Mouse (Mus musculus): Measurements from ENCODE around the gene Tmem107.

Tmem107 gene

DNA sequence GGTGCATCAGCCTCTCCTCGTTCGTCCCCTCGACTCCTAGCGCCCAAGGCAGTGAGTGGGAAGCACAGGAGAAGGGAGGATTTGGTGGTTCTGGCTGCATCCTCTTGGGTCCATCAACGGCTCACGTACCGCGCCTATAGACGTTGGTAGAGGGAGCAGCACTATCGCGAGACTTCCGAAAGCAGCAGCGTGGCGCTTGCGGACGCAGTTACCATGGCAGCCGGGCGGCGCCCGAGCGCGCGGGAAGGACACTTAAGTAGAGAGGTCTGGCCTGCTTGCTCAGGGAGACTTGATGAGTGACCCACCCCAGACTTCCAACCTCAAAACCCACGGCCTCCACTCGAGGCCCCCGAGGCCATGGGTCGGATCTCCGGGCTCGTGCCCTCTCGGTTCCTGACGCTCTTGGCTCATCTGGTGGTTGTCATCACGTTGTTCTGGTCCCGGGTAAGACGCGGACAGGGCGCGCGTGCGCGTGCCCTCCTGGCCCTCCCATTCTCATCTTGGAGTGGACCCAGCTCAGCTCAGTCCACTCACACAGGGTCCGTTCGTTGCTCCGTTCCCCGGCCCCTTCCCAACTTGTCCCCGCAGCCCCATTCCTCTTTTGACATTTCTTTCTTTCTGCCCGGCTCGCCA is at the start of gene Tmem107:
Gene Tmem107 (plus strand): TSS at position 217 of the 633 bp plus-strand sequence.
- DNase-seq = peak; percentile 97

DNA sequence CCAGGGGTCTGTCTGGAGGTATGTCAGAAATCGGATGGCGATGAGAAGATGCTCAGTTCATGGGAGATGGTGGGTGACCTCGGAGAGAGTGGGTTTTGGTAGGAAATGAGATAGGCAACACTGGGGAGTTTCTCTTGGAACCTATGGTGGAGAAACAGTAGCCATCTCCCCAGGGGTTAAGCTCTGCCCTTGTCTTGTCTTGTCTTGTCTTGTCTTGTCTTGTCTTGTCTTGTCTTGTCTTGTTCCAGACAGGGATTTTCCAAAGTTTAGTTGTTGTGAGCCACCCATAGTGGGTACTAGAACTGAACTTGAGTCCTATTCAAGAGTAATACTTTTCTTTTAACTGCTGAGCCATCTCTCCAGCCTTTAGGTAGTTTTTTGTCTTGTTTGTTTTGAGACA is 44.0 kb upstream of the Tmem107 start:
- DNase-seq = no peak

DNA sequence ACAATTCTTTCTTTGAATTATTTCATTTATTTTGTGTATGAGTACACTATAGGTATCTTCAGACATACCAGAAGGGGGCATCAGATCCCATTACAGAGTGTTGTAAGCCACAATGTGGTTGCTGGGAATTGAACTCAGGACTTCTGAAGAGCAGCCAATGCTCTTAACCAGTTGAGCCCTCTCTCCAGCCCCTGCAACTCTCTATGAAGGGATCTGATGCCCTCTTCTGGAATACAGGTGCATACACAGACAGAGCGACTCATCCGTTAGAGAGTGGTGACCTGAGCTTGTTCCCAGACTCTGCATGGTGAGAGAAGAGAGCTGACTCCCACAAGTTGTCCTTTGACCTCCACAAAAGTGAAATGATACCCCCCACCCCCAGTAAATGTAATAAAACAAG is 41.8 kb upstream of the Tmem107 start:
- no peak for DNase-seq

DNA sequence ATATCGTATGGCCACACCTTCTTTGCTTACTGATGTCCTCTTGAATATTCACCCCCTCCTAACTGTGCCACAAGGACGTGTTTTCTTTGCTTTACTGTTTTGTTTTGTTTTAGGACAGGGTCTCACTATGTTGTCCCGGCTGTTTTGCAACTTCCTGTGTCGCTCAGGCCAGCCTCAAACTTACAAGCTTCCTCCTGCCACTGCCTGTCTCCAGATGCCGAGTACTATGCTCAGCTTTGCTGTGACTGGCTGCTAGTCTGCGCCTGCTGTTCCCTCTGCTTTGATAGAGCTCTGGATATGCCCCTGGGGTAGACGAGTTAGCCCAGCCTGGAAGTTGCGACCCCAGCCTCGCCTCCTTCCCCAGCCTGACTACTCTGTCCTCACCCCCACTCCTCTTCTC is 37.1 kb upstream of the Tmem107 start:
- no peak for DNase-seq

DNA sequence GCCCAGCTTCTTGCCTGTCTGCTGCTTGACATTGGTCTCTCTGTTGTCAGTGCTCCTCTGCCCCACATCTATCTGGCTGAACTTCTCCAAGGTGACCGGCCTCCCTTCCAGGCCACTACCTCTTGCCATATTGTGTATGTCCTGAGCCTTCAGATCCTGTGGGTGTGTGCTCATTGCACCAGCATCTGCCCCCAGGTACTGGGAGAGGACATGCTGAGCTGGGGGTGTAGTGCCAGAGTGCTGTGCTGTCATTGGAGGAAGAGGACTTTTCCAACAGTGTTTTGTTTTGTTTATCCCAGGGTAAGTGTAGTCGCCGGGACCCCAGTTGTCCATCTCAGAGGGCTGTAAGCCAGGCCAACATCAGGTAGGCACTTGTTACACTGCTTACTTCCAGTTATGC is 36.0 kb upstream of the Tmem107 start:
- no peak for DNase-seq

DNA sequence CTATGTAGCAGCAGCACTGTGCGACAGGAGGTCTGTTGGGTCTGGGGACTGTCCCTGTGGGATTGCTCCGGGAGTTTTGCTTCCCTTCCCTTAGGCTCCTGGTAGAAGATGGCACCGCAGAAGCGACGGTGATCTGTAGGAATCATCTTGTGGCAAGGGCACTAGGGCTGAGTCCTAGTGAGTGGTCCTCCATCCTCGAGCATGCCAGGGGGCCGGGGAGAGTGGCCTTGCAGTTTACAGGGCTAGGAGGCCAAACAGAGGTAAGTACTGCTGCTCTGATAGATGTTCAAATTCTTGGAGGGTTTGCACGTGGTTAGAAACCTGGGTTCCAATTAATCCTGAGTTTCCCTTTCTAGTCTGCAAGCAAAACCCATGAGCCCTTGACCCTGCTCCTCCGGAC is 35.2 kb upstream of the Tmem107 start:
- DNase-seq = no peak

DNA sequence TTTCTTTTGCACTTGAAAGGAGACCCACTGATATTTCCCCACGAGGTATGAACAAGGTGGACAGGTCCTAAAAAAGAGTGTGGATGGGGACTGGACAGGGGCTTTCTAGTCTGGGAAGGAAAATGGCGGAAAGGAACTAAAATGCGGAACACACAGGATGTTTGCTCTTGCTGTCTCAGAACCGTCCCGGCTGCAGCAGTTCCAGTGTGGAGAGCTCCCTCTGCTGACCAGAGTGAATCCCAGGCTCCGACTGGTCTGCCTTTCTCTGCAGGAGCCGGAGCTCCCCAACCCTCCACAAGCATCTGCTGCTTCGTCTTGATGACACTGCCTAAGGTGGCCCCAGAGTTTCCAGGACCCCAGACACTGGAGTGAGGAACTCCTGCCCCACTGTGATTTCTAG is 34.8 kb upstream of the Tmem107 start:
- DNase-seq = peak; percentile 91

DNA sequence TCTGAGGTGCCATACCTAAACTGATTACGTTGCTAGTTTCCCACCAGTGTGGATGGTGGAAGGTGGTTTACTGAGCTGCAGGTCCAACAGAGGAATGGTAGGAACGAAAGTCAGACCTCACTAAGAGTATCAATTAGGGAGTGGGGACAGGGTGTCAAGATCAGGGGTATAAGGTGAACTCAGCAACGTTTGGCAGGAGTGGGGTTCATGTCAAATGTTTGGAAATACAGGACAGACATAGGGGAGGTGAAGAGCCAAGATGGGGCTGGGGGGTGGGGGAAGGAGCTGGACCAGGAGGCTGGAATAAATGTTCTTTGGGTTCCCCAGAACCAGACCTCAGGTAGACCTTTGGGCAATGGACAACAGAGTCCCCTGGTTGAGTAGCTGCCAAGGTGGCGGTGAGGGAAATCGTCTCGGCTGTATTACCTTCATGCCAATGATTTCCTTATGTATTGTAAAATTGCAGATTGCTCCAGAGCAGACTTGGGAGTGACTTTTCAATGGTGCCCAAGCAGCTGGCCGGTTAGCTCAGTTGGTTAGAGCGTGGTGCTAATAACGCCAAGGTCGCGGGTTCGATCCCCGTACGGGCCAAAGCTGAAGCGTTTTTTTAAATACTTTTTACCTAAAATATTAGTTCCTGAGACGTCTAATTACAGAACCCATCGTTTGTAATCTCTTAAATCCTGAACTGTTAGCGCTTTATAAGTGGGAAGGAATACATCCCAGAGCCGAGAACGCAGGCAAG is 33.9 kb upstream of the Tmem107 start:
- peak; percentile 88 for DNase-seq

DNA sequence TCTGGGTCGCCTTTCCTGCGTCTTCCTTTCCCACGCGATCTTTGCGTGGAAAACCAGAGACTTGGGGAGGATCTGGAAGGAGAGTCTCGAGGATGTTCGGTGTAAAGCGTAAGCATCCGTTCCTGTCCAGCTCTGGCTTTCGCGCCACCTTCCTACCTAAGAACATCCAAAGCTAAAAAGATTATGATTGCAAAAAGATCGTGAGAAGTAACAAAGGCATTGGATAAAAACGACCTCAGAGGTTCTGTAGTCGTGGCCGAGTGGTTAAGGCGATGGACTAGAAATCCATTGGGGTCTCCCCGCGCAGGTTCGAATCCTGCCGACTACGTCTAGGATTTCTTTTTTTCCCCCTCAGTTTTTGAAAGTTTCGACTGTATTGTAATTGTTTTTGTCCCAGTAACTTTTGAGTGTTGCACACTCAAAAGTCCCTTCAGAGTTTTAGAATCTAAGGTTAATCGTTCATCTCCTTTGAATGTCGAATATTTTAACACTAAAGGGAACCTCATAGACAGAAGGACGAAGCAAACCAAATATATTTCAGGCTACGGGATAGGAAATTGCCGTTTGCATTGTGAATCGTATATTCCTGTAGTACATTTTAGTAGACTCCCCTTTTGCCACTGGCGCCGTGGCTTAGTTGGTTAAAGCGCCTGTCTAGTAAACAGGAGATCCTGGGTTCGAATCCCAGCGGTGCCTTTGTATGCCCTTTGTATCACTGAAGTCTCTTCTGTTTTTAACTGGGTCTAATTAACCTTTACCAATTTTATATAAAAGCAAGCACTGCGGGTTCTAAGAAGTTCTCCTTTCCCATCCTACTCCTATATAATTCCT is 33.2 kb upstream of the Tmem107 start:
- peak; percentile 87 for DNase-seq

DNA sequence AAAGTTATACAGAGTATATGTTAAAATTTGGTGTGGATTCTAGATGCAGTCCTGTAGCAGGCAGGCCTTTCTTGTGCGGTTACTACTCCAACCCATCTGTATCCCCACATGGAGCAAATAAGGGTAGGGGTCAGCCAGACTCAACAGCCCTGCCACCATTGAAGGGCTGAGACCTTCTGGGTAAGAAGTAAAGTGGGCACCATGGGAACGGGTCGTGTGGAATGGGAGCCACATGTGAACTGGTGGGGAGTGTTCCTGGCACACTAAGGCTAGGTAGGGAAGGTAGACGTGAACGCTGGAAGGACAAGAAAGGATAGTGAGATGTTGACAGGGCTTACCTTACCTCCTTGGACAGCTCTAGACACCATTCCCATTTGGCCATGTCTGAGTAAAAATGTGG is 32.4 kb upstream of the Tmem107 start:
- DNase-seq = no peak

DNA sequence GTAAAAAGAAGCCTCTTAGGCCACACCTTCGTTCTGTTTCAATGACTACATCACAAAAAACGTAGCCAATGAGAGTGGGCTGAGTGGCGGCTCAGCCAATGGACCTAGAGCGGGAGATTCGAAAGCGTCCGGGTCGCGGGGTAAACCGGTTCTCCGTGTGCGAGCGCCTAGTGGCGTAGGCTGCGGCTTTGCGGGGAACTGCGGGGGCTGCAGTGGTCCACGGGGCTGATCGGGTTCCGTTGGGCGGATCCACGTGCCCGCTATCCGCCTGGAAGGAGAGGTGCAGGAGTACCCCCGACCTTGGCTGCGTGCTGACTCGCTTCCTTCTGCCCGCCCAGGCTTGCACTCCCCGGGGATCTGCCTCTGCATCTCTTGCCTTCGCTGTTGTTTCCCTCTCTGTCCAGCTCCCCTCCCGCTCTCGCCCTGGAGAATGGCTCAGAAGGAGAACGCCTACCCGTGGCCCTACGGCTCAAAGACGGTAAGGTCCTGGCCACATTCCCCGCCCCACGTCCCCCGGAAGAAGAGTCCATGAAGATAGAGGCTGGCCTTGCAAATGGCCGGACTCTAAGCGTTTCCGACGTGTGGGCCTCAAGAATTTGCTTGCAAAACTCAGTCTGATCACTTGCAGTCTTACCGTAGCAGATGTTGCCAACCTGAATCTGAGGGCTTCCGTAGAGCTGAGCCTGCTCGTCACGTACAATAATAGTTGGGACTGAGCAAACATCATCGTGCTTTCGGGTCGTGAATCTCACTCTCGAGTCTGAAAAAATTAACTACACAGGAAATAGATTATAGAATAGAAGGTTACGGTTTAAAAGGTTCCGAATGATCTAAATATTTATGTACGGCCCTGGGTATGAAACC is 24.8 kb upstream of the Tmem107 start, which contains the start of gene Aurkb:
Gene Aurkb (plus strand): TSS at position 117 of the 864 bp plus-strand sequence.
- DNase-seq = peak; percentile 93

DNA sequence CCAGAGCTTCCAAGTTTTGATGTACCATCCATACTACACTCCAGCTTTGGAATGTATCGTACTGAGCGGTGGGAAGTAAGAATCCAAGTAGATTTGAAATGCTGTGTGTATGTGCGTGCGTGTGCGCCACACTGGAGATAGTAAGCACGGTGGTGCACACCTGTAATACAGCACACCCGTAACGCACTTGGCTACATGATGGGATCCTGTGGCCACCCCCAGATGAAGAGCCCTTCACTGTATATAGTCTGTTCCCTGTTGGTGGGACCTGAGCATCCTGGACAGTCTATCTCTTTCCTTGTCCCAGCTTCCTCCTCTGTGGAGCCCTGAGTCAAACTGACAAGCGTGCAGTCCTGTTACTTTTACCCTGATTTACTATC is 24.2 kb upstream of the Tmem107 start:
- no peak for DNase-seq

DNA sequence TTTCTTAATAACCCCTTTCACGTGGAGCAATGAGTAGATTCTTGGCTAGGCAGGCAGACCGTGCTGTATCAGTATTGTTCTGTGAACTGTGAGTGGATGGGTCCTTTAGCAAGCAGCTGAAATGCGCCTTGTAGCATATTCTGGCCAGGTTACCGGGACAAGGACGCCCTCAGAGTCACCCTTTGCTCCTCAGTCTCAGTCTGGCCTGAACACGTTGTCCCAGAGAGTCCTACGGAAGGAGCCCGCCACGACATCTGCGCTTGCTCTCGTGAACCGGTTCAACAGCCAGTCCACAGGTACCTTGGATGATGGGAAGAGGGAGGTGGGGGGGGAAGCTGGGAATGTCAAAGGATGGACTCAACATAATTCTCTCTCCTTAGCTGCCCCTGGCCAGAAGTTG is 23.0 kb upstream of the Tmem107 start:
- no peak for DNase-seq

DNA sequence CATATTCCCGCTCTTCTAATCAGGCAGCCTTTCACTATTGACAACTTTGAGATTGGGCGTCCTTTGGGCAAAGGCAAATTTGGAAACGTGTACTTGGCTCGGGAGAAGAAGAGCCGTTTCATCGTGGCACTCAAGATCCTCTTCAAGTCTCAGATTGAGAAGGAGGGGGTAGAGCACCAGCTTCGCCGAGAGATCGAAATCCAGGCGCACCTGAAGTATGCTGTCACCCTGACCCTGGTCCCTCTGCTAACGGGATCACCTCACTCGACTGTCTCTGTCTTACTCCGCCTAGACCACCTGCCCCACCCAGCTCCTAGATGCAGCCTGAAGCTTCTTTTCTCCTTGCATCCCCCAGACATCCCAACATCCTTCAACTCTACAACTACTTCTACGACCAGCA is 22.5 kb upstream of the Tmem107 start:
- no peak for DNase-seq

DNA sequence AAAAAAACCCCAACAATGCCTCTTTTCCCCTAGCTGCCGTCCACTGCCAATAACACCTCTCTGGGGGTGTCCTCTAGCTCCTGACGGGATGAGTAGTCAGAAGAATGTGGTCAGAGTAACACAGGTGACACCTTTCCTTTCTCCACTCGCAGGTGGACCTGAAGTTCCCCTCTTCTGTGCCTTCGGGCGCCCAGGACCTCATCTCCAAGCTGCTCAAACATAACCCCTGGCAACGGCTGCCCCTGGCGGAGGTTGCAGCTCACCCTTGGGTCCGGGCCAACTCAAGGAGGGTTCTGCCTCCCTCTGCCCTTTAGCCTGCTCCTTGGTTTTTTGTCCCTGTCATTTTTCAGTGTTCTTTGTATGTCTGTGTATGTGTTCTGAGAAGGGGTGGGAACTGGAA is 19.9 kb upstream of the Tmem107 start:
- DNase-seq = no peak

DNA sequence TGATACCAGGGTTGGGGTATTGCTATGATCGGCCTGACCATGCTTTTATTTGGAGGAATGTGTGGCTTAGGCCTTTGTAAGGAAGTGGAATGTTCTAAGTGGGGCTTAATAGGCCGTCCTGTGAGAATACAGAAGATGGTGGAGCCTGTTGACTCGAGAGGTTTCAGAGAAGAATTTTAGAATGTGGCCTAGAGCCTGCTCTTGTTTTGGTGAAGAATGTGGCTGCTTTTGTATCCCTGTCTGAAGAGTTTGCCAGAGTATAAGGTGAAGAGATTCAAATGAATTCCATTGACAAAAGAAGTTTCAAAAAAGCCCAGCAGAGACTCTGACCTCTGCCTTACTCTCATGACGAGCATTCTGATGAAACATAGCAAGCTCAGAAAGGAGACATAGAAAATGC is 18.8 kb upstream of the Tmem107 start:
- DNase-seq = no peak

DNA sequence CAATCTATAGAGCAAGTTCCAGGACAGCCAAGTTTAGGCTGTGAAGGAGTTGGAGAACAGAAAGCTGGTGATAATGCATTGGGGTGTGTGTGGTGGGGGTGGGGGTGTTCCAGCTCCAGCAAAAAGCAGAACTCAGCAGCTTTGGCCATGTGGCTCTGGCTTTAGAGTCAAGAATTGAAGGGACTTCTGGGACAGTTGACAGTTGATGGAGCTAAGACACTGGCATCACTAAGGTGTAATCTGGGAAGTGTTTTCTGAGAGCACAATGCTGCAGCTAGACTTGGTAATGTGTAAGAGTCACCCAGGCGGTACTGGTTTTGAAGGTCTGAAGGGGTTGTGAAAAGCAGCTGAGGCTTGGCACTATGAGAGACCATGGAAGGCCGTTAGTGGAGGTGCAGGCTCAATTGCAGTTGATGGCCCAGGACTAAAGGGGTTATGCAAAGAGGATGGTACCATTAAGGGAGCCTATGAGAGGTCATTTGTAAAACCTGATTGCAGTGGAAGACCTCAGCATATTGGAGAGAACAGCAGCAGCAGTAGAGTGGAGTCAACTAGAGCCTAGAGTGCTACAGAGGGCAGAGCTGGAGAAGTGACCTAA is 17.7 kb upstream of the Tmem107 start:
- DNase-seq = no peak

DNA sequence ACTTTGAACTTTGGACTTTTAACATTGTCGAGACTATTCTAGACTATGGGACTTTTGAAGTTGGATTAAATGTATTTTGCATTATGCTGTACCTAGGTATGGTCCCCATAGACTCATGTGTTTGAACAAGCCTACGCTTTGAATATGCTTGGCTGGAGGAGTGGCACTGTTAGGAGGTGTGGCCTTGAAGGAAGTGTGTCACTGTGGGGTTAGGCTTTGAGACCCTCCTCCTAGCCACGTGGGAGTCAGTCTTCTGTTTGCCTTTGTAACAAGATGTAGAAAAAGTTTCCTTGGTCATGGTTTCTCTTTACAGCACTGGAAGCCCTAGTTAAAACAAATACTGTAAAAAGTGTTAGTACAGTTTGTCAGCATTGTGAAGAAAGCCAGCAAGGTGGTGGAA is 16.8 kb upstream of the Tmem107 start:
- no peak for DNase-seq

DNA sequence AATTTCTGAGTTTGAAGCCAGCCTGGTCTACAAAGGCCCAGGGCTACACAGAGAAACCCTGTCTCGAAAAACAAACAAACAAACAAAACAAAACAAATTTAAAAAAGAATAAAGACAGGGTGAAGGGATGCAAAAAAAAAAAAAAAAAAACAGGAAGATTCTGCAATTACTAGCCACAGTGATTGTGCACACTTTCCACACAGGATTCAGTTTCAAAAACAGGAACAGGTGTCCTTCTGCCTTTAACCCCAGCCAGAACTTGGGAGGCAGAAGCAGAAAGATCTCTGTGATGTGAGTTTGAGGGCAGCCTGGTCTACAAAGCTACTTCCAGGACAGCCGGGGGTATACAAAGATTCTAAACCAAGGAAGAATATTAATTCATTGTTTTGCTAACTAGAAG is 12.3 kb upstream of the Tmem107 start:
- no peak for DNase-seq

DNA sequence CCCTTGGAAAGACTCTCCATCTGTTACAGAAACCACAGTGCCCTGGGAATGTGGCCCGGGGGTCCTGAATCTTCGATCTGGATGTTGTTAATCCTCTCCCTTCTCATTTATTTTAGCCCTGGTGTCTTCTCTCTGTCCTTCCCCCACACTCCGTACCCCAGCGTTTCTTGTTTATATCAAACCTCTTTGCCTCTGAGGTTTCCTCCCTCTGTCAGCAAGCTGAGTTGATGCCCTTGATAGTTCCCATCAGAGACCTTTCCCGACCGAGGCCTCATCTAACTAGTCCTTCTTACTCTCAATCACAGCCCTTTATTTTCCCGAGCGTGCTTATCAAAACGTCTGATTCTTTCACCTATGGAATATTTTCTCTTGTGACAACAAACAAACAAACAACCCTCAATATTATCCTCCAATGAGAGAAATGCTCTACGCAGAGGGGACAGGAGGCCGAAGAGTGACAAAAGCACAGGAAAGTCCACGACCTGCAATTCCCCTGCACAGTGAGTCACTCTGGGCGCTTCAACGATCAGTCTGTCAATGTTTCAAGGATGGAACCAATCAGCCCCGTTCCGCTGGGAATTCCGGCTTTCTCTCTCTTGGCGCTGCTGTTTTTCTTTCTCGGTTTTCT is 11.8 kb upstream of the Tmem107 start:
- no peak for DNase-seq

DNA sequence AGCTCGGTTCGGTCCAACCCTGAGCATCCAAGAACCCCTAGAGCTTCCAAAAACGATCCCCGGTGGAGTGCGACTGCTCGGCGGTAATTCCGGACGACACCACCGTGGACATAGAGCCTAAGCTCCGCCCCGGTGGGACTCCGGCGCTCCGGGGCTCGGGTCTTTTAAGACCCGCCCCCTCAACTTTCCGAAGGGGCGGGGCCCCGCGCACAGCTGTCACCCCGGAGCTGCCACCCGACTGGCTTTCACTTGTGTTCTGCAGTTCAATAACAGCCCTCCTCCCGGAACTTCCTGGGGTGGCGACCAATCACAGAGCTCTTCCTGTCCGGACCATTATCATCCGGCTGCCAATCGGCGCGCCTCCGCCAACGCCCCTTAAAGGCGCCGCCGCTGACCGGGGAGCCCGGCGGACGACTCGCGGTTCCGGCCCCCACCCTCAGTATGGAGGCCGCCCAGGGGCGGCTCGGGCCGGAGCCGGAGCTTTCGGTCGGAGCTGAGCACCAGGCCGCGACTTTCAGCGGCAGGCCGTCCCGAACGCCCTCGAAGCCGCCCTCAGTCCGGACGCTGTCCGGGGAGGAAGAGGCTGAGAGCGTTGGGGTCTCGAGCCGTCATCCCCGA is 11.1 kb upstream of the Tmem107 start, which contains the start of gene Borcs6:
Gene Borcs6 (plus strand): TSS at position 361 of the 618 bp plus-strand sequence.
- peak; percentile 96 for DNase-seq

Measured in kidney, postnatal 10 days (tissue).